Mouse (Mus musculus): Measurements from ENCODE around the gene Iqcf1.
"Not testable (repeated sequence)": the region's sequence is repeated elsewhere in the genome, so short reads cannot be mapped to it uniquely, and the experiment has no call there.

Gene Iqcf1

DNA sequence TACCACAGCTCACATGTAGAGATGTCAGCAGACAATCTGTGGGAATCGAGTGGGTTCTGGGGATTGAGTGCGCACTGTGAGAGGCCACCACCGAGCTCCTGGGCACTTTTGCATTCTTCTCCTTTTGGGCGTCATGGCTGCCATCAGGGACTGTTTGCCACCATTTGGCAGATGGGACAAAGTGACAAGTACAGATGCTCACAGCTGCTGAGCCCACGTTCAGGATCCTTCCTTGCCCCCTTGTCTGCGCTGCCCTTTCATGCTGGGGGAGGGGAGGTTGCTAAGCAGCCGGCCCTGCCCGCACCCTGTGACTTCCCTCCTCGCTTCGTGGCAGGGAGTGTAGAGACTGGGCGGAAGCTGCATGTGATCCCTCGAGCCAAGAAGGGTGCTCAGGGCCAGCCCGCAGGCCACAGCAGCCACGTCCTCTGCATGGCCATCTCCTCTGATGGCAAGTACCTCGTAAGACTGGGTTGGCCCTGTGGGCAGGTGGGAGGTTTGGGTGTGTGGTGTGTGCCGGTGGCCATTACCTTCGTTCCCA lies 17.1 kb upstream of the Iqcf1 start:
- no peak for DNase-seq (ENCODE audit: low read depth, low spot score)

DNA sequence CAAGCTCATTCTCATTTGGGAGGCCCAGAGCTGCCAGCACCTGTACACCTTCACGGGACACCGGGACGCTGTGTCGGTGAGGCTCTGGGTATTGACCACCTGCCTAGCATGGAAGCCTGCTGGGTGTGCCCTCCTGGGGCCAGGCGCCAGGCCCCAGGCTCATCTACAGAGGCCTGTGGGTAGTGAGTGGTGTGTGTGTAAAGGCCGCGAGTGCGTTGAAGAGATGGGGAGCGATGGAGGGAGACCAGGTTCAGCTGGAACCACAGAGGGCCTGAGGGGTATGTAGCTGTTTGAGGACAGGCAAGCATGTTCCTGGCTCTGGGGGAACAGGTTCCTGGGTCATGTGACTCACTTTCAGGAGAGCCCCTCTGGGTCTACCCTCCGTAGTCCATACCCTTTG lies 16.6 kb upstream of the Iqcf1 start:
- no peak for DNase-seq (ENCODE audit: low read depth, low spot score)

DNA sequence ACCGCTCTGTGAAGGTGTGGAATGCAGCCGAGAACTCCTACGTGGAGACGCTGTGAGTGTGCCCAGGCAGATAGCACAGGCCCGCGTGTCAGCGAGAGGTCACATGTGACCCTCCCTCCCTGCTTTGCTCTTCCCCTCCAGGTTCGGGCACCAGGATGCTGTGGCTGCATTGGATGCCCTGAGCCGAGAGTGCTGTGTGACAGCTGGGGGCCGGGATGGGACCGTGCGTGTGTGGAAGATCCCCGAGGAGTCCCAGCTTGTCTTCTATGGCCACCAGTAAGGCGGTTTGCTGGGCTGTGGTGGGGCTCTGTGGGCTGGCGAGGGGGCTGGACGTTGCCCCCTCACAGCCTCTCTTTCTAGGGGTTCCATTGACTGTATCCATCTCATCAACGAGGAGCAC lies 16.2 kb upstream of the Iqcf1 start:
- no peak for DNase-seq (ENCODE audit: low read depth, low spot score)

DNA sequence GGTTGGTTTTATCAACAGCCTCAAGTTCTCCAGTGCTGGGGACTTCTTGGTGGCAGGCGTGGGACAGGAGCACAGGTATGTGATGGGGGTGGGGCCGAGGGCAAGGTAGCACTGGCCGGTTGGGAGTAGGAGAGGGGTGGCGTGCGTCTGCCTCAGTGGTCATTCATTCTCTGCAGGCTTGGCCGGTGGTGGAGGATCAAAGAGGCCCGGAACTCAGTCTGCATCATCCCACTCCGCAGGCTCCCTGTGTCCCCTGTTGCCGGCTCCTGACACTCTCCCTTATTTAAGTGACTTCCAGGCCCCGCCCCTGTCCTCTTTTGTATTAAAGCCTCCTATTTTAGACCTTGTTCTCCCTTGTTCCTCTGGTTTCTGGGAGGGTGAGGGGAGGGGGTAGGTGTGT lies 14.7 kb upstream of the Iqcf1 start:
- DNase-seq (ENCODE audit: low read depth, low spot score): no peak

DNA sequence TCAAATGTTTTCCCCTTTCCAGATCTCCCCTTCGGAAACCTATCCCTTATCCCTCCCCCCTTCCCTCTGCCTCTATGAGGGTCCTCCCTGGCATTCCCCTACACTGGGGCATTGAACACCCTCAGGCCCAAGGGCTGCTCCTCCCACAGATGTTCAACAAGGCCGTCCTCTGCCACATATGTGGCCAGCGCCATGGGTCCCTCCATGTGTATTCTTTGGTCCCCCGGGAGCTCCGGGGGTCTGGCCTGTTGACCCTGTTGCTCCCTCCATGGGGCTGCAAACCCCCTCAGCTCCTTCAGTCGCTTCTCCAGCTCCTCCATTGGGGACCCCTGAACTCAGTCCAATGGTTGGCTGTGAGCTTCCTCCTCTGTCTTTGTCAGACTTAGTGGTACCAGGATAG lies 12.2 kb upstream of the Iqcf1 start:
- not testable (repeated sequence) for DNase-seq (ENCODE audit: low read depth, low spot score)

DNA sequence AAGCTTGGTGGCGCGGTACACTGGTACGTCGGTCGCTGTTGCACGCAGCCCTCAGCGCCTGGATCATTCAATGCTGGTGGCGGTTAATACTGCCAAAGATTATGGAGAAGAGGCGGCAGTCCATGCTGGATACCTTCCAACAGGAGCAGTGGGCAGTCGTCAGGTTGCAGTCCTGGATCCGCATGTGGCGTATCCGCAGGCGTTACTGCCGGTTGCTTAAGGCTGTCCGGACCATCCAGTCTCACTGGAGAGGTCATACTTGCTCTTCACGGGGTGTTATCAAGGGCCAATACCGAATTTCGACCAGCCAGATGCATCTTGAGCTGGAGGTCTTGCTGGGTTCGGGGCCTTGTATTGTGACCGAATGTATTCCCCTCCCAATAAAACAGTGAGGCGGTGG lies 2.1 kb downstream of the Iqcf1 start:
- no peak for DNase-seq (ENCODE audit: low read depth, low spot score)

DNA sequence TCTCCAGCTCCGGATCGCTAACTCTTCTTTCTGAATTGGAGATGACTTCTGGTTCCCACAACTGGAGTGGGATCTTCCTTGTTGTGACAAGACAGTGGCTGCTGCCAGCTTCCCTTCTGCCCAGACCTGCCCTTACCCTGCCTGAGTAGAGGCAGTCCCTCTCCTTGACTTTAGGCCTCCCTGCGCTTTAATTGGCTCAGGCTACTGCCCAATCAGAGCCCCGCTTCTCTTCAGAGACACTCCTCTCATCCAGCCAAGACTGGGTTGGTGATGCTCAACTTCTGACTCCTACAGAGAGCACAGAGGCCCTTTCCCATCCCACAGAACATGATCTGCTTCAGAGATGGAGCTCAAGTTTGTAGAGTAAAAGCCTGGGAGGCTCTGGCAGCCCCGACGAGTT lies 4.5 kb downstream of the Iqcf1 start:
- no peak for DNase-seq (ENCODE audit: low read depth, low spot score)

DNA sequence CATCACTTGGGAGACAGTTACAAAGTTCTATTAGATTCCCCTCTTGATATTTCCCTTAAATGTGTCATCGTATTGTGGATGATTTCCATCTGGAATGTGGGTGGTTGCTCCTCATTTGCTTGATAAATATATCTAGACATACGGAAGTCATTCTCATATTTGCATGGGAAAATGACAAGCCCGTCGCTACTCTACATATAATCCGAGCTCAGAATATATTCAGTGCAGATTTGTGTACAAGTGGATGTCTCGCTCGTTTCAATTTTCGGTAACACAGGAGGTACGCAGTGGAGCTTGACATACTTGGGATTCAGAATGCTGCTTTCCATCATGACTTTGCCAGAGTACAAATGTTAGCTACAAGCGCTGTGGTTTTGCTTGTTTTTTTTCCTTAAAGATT lies 9.6 kb downstream of the Iqcf1 start:
- no peak for DNase-seq (ENCODE audit: low read depth, low spot score)

DNA sequence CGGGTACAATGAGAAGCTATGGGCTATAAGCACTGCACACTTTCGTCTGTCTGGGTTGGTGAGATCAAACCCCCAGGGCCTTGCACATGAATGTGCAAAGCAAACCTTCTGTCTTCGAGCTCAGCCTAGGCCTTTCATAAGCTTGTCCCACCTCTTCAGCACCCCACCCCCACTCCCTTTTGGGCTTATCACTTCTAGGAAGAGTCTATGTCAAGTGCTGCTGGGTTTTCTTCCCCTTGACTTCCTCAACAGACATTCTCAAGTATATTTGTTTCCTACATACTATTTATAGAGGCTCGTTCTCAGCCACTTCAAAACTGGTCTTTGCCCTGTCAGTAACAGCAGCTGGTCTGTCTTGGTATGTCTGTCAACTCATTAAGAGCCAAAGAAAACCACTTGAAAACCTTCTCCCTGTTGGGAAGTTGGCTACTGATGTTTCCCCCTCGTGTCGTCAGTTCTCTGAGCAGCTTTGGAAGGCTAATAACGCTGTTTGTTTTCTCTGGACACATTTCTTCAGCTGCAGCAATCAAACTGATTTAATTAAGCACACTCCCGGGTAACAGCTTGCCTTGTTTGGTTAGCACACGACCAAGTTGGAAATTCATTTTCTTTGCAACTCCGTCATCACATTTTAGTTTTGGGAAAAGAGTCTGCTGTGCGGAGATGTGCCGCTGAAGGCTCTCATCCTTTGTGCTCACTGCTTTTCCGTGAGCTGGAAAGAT lies 13.1 kb downstream of the Iqcf1 start:
- peak; percentile 18 for DNase-seq (ENCODE audit: low read depth, low spot score)

DNA sequence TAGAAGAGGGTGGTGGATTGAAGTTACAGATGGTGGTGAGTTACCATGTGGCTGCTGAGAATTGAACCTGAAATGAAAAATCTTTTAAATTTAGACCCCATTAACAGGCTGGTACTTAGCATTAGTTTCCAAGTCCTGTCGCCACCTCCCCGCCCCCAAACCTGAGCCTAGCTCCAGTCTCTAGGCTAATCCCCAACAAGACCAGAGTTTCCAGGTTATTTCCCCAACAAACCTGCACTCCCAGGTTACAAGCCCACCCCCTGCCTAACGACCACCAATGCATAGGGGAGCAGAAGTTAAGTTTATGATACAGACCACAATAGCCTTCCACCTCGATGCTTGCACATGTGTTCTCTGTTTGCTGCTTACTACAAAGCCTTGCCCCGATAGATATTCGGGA lies 13.8 kb downstream of the Iqcf1 start:
- DNase-seq (ENCODE audit: low read depth, low spot score): no peak

DNA sequence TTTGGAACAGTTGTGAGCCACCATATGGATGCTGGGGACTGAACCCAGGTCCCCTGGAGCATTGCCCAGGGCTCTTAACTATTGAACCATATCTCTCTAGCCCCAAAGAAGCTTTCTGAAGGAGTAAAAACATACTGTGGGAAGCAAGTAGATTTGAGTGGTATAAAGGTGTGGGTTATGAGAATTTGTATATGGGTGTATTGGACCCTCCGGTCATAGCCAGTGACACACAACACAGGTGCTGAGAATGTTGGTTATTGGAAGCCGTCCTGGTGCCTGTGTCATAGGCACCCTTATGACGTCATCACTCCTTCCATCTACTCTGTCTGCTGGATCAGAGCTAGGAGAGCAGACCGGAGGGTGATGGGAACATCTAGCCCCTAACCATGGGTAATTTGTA lies 14.5 kb downstream of the Iqcf1 start, which contains the start of gene Iqcf5:
Iqcf5 (plus strand) TSS at position 301 of the 400 bp plus-strand sequence.
- no peak for DNase-seq (ENCODE audit: low read depth, low spot score)

DNA sequence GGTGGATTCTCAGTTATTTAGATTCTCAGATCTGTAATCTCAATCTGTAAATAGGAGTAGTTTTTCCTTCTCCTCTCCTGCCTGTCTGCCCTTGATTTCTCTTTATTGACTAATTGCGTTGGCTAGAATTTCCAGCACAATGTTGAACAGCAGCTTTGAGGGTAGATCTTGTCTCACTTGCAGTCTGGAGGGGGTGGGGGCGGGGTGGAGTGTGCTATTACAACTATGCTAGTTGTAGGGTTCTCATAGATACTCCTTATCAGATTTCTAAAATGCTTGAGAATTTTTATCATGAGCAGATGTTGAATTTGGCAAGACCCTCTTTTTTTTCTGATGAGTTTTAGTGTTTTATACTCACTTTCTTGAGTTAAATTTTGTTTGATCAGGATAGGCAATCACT lies 19.7 kb downstream of the Iqcf1 start:
- DNase-seq (ENCODE audit: low read depth, low spot score): no peak

DNA sequence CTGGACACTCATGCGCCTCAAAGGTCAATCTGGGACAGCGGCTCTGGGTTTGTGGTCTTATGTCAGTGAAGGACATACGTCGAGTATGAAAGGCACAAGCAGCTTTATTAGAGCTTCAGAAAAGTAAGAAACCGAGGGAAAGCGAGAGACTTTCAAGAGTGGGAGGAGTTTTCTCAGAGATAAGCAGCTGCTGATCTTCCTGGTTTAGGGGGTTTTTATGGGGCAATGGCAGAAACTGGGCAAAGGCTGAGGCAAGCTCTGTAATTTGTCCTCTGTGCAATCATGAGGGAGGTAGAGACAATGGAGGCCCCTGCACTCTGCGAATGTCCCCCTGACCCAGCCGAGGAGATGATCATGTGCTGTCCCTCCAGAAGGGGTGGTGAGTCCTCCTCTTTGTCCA lies 20.1 kb downstream of the Iqcf1 start:
- no peak for DNase-seq (ENCODE audit: low read depth, low spot score)

DNA sequence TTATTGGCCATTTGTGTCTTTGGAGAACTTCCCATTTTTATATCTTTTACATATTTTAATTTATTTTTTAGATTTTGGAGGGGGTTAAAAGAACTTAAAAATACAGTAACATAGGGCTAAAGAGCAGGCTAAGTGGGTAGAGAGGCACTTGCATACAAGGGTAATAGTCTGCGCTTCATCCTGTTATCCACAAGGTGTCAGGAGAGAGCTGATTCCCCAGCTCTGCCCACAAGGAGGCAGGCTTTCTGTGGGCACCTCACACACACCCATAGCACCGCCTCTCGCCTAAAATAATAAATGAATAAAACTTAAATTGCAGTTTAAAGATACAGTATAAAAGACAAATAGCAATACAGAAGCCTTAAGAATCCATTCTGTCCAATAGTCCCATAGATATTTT lies 32.1 kb downstream of the Iqcf1 start:
- peak; percentile 64 for DNase-seq (ENCODE audit: low read depth, low spot score)

DNA sequence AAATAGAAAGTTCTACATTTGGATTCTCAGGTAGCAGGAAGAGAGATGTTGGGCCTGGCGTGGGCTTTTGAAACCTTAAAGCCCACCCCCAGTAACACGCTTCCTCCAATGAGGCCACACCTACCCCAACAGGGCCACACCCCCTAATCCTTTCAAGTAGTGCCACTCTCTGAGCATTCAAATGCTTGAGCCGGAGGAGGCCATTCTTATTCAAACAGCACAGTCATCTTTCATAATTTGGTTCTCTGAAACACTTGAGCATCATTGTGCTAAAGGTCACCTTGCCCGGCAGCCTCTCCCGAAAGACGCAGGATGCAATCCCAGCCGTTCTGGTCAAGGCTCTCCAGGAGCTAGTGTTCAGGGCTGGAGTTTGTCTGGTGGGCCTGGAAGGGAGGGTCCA lies 34.5 kb downstream of the Iqcf1 start:
- no peak for DNase-seq (ENCODE audit: low read depth, low spot score)

DNA sequence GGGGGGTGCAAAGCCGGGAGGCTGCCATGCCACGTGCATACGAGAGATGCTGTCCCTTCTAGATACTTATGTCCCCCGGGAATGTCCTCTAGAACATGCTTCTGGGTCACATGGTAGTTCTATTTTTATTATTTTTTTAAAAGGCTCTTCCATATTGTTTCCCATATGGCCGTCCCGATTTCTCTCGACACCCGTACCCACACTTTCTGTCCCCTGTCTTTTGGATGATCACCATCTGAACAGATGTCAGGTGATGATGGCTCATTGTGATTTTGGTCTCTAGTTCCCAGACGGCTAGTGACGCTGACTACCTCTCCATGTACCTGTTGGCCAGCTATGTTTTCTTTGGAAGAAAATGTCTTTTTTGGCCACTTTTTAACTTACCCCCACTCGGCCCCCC lies 35.2 kb downstream of the Iqcf1 start:
- no peak for DNase-seq (ENCODE audit: low read depth, low spot score)

Measured in A20 (cell line).